Mouse (Mus musculus): ENCODE results near the gene Brd7. TPM values are rescaled to one million over a fixed set of nuclear protein-coding genes. Genes with fewer than 3 reads are reported as not detected.

Gene Brd7
- polyA plus RNA-seq, 1 experiment: 28.5 TPM

DNA sequence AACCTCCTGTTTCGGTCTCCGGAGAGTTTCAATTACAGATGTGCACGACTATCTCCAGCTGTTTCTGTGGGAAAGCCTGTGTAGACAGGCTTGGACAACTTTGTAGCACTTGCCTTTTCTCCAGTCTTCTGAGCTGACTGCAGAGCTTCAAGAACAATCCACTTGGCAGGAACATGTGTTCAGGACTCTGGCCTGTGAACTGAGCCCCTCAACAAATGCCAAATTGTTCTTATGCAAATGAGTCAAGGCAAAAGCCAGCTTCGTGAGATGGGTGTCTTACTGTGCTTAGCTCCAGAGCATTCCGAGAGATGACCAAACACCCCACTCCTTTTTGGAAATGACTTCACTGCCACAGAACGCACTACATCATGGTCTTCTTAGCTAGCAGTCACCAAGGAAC lies 33.3 kb downstream of the Brd7 start:
- 70% methylated on average over 6 of the region's 6 CpGs for WGBS
- DNase-seq: no peak
- TF ChIP-seq CTCF (IDR thresholded peaks at IDR 0.05; ENCODE audit: insufficient read depth, low read length) (no peak), POLR2A (IDR thresholded peaks at IDR 0.05; ENCODE audit: borderline replicate concordance, extremely low read depth, low read depth, low read length) (no peak)
- Histone ChIP-seq H3K4me1 (ENCODE audit: control insufficient read depth, insufficient read depth, low read length) (peaks cover 4% of the 10 kb centered on the region; the same call in 1 of the 2 replicates), H3K4me3 (replicated peaks; ENCODE audit: extremely low read depth, low read depth, low read length) (no peak overlapping the region)

DNA sequence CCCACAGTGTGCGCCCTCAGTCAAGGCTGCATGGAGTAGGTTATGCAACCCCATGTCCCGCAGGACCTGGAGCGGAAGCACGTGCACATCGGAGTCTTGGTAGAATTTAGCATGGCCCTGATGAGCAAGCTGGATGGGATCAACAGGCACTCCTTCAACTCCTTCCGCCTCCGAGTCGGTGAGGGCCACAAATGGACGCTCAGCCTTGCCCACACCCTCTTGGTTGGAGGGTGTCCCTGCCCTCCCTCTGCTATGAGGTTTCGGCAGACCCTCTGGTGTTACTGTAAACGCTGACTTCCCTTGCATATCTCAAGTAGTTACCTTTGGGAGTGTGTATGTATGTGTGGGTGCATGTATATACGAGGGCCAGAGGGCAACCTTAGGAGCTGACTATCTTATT lies 35.7 kb downstream of the Brd7 start:
- WGBS: 77% methylated on average over 12 of the region's 12 CpGs
- no peak overlapping the region for H3K4me3 ChIP-seq (replicated peaks; ENCODE audit: extremely low read depth, low read depth, low read length)

DNA sequence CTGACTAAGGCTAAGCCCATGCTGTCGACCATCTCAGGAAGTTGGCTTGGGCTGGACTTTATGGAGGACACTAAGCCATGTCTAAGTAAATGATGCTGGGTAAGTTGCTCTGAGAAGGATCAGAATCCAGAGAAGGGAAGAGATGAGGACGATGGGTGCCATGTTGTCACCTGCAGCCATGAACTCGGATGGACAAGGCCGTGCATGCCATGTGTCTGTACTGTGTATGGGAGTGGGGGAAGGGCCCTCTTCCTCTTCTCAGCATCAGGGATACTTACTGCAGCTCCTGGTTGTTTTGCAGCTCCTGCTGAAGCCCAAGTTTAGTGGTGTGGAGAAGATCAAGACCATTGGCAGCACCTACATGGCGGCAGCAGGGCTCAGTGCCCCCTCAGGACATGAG lies 36.2 kb downstream of the Brd7 start:
- no peak overlapping the region for H3K4me3 ChIP-seq (replicated peaks; ENCODE audit: extremely low read depth, low read depth, low read length)
- no peak for TF ChIP-seq POLR2A (IDR thresholded peaks at IDR 0.05; ENCODE audit: borderline replicate concordance, extremely low read depth, low read depth, low read length)
- no peak for TF ChIP-seq CTCF (IDR thresholded peaks at IDR 0.05; ENCODE audit: insufficient read depth, low read length)
- WGBS: 79% methylated on average over 5 of the region's 5 CpGs
- H3K4me1 ChIP-seq (ENCODE audit: control insufficient read depth, insufficient read depth, low read length): peaks cover 4% of the 10 kb centered on the region; the same call in 1 of the 2 replicates
- no peak for DNase-seq

More for the DNA sequence above, 35.7 kb downstream of the Brd7 start:
- no peak for DNase-seq
- TF ChIP-seq CTCF (IDR thresholded peaks at IDR 0.05; ENCODE audit: insufficient read depth, low read length) (no peak), POLR2A (IDR thresholded peaks at IDR 0.05; ENCODE audit: borderline replicate concordance, extremely low read depth, low read depth, low read length) (no peak)
- H3K4me1 ChIP-seq (ENCODE audit: control insufficient read depth, insufficient read depth, low read length): peaks cover 4% of the 10 kb centered on the region; the same call in 1 of the 2 replicates

DNA sequence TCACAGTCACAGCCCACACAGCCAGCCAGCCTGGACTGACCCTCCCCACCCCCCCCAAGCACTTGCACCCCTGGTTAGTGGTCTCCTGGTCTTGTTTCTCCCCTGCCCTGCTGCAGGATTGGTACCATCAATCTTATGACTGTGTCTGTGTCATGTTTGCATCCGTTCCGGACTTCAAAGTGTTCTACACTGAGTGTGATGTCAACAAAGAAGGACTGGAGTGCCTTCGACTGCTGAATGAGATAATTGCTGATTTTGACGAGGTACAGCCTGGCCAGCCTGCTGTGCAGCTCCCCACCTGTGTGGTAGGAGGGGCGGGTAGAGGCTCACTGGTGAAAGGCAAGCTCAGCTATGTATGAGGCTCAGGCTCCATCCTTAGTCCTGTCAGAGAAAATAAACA lies 36.7 kb downstream of the Brd7 start:
- Histone ChIP-seq H3K4me3 (replicated peaks; ENCODE audit: extremely low read depth, low read depth, low read length) (no peak overlapping the region), H3K4me1 (ENCODE audit: control insufficient read depth, insufficient read depth, low read length) (peaks cover 4% of the 10 kb centered on the region; the same call in 1 of the 2 replicates)
- TF ChIP-seq CTCF (IDR thresholded peaks at IDR 0.05; ENCODE audit: insufficient read depth, low read length): no peak
- TF ChIP-seq POLR2A (IDR thresholded peaks at IDR 0.05; ENCODE audit: borderline replicate concordance, extremely low read depth, low read depth, low read length): no peak
- DNase-seq: no peak
- WGBS: 28% methylated on average over 5 of the region's 5 CpGs

DNA sequence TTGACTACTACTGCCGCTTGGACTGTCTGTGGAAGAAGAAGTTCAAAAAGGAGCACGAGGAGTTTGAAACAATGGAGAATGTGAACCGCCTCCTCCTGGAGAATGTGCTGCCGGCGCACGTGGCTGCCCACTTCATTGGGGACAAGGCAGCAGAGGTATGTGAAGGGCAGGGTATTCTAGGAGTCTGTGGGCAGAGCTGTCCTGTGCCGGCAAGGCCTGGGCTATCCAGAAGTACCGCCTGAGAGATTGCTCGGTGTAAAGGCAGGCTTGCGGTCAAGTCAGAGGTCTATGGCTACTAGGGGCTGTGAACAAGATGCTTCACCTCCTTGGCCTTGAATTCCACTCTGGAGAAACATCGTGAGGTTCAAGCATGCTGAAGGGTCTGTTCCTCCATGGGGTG lies 37.2 kb downstream of the Brd7 start:
- DNase-seq: no peak
- 62% methylated on average over 11 of the region's 11 CpGs for WGBS
- no peak for TF ChIP-seq CTCF (IDR thresholded peaks at IDR 0.05; ENCODE audit: insufficient read depth, low read length)
- TF ChIP-seq POLR2A (IDR thresholded peaks at IDR 0.05; ENCODE audit: borderline replicate concordance, extremely low read depth, low read depth, low read length): no peak
- H3K4me1 ChIP-seq (ENCODE audit: control insufficient read depth, insufficient read depth, low read length): peaks cover 4% of the 10 kb centered on the region; the same call in 1 of the 2 replicates
- no peak overlapping the region for H3K4me3 ChIP-seq (replicated peaks; ENCODE audit: extremely low read depth, low read depth, low read length)

DNA sequence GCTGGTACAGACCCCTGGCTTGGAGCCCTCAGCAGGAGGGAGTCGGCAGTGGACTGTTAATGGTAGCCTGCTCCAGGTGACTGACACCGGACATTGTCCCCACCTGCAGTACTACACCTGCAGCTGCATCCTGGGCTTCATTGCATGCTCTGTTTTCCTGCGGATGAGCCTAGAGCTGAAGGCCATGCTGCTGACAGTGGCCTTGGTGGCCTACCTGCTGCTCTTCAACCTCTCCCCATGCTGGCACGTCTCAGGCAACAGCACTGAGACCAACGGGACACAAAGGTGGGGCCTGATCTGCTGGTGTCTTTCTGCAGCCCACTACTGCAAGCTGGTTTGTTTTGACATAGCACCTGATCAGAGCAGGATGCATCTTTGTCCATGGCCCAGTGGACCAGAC lies 38.5 kb downstream of the Brd7 start:
- TF ChIP-seq POLR2A (IDR thresholded peaks at IDR 0.05; ENCODE audit: borderline replicate concordance, extremely low read depth, low read depth, low read length) (no peak), CTCF (IDR thresholded peaks at IDR 0.05; ENCODE audit: insufficient read depth, low read length) (no peak)
- 94% methylated on average over 5 of the region's 5 CpGs for WGBS
- Histone ChIP-seq H3K4me3 (replicated peaks; ENCODE audit: extremely low read depth, low read depth, low read length) (no peak overlapping the region), H3K4me1 (ENCODE audit: control insufficient read depth, insufficient read depth, low read length) (peaks cover 4% of the 10 kb centered on the region; the same call in 1 of the 2 replicates)
- no peak for DNase-seq

DNA sequence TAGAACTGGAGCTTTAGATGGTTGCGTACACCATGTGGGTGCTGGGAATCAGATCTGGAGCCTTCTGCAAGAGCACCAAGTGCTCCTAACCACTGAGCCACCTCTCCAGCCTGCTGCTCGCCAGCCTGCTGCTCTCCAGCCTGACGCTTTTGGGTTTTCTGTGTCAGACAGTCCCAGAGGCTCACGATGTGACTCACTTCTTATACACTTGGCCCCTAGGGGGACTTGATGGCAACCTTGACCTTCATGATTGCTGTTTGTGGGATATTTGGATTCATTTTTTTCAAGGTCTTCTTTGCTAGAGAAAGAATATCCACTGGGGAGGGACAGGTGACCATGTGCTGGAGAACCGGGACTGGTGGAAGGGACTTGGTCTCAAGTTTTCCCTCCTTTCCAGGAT lies 40.6 kb downstream of the Brd7 start:
- no peak for DNase-seq
- Histone ChIP-seq H3K4me3 (replicated peaks; ENCODE audit: extremely low read depth, low read depth, low read length) (no peak overlapping the region), H3K4me1 (ENCODE audit: control insufficient read depth, insufficient read depth, low read length) (peaks cover 14% of the 10 kb centered on the region)
- TF ChIP-seq CTCF (IDR thresholded peaks at IDR 0.05; ENCODE audit: insufficient read depth, low read length) (no peak), POLR2A (IDR thresholded peaks at IDR 0.05; ENCODE audit: borderline replicate concordance, extremely low read depth, low read depth, low read length) (no peak)
- 91% methylated on average over 5 of the region's 5 CpGs for WGBS

DNA sequence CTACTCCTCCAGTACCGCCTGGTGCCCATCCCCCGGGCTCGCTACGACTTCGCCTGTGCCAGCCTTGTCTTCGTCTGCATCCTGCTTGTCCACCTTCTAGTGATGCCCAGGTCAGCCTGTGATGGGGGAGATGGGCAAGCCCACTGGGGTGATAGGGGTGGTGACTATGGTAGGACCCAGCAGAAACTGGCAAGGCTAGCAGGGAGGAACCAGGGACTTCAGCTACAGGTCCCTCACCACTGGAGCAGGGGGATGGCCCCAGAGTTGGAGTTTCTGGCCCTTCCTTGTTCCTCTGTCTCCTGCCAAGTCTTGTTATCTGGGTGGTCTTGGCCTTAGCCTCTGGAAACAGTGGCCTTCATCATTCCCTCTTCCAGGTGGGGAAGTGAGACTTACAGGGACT lies 41.9 kb downstream of the Brd7 start:
- Histone ChIP-seq H3K4me1 (ENCODE audit: control insufficient read depth, insufficient read depth, low read length) (peaks cover 17% of the 10 kb centered on the region), H3K4me3 (replicated peaks; ENCODE audit: extremely low read depth, low read depth, low read length) (no peak overlapping the region)
- 97% methylated on average over 6 of the region's 6 CpGs for WGBS
- no peak for DNase-seq
- TF ChIP-seq POLR2A (IDR thresholded peaks at IDR 0.05; ENCODE audit: borderline replicate concordance, extremely low read depth, low read depth, low read length): no peak
- TF ChIP-seq CTCF (IDR thresholded peaks at IDR 0.05; ENCODE audit: insufficient read depth, low read length): no peak

DNA sequence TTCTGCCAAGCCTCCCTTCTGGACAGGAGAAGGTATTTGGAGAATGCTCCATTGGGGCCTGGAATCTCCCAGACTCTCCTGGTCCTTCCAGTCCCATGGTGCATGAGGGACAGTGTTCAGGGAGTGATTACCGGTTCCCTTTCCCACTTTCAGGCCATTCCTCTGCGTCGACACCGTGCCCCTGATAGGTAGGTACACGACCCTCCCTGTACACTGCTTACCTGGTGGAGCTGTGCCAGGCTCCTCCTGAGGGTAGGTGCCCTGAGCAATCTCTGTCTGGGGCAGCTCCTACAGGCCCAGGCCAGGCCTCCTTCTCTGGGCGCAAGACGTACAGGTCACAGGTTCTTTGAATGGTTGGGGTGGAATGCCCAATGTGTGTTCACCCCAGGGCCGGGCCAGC lies 43.8 kb downstream of the Brd7 start:
- DNase-seq: no peak
- 89% methylated on average over 8 of the region's 8 CpGs for WGBS
- Histone ChIP-seq H3K4me1 (ENCODE audit: control insufficient read depth, insufficient read depth, low read length) (peaks cover 16% of the 10 kb centered on the region), H3K4me3 (replicated peaks; ENCODE audit: extremely low read depth, low read depth, low read length) (no peak overlapping the region)
- no peak for TF ChIP-seq POLR2A (IDR thresholded peaks at IDR 0.05; ENCODE audit: borderline replicate concordance, extremely low read depth, low read depth, low read length)
- TF ChIP-seq CTCF (IDR thresholded peaks at IDR 0.05; ENCODE audit: insufficient read depth, low read length): no peak

DNA sequence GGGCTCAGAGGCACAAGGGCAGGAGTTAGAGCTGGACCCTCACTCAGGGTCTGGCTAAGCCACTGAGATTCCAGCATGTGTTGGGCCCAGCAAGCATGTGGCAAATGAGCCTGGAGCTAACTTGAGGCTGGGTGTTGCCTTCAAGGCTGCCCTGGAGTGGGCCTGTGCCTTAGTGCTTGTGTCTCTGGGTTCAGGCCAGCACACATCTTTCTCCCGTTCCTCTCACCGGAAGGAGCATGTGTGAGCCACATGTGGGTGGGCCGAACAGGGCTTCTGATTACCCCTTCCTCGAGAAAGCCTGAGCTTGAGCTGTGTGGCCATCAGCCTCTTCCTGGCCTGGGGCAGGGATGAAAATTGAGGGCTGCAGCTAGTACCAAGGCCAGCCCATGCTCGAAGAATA lies 44.7 kb downstream of the Brd7 start:
- TF ChIP-seq POLR2A (IDR thresholded peaks at IDR 0.05; ENCODE audit: borderline replicate concordance, extremely low read depth, low read depth, low read length) (no peak), CTCF (IDR thresholded peaks at IDR 0.05; ENCODE audit: insufficient read depth, low read length) (no peak)
- 66% methylated on average over 5 of the region's 5 CpGs for WGBS
- Histone ChIP-seq H3K4me1 (ENCODE audit: control insufficient read depth, insufficient read depth, low read length) (peaks cover 16% of the 10 kb centered on the region), H3K4me3 (replicated peaks; ENCODE audit: extremely low read depth, low read depth, low read length) (no peak overlapping the region)
- no peak for DNase-seq
